Mouse (Mus musculus) embryonic facial prominence, embryonic 13.5 days (tissue): ENCODE results near the gene Gpr12. TPM values are rescaled to one million over a fixed set of nuclear protein-coding genes. Genes with fewer than 3 reads are reported as not detected.
A peak's percentile ranks its signal among the peaks of the same experiment; 100 is the strongest.

Experiments
- ATAC-seq: fragments of 200-750 bp; cut with Nextera tagmentation; 2 replicates; pipeline ENCODE4 v1.8.0; 2017; ENCODE audit warnings: low read depth; ENCODE audit not compliant: insufficient number of reproducible peaks, insufficient read depth, low FRiP score, low TSS enrichment
- H3K27ac ChIP-seq: fragments of 300-500 bp; sonication (generic); 2 replicates; pipeline ENCODE4 v1.5.1; 2015; ENCODE audit warnings: moderate library complexity, mild to moderate bottlenecking, inconsistent platforms
- H3K27me3 ChIP-seq: fragments of 300-500 bp; sonication (generic); 2 replicates; pipeline ENCODE4 v1.6.1; 2015; ENCODE audit warnings: mild to moderate bottlenecking, inconsistent platforms
- H3K36me3 ChIP-seq: fragments of 300-500 bp; sonication (generic); 2 replicates; pipeline ENCODE4 v1.6.1; 2015; ENCODE audit warnings: mild to moderate bottlenecking, inconsistent platforms
- H3K4me1 ChIP-seq: fragments of 300-500 bp; sonication (generic); 2 replicates; pipeline ENCODE4 v1.6.1; 2015; ENCODE audit warnings: inconsistent platforms
- H3K4me2 ChIP-seq: fragments of 300-500 bp; sonication (generic); 2 replicates; pipeline ENCODE4 v1.6.1; 2015; ENCODE audit warnings: moderate library complexity, mild to moderate bottlenecking, inconsistent platforms
- H3K4me3 ChIP-seq: fragments of 300-500 bp; sonication (generic); 2 replicates; pipeline ENCODE4 v1.5.1; 2015; ENCODE audit warnings: mild to moderate bottlenecking, inconsistent platforms
- H3K9ac ChIP-seq: fragments of 300-500 bp; sonication (generic); 2 replicates; pipeline ENCODE4 v1.6.1; 2015; ENCODE audit warnings: mild to moderate bottlenecking, inconsistent platforms
- H3K9me3 ChIP-seq: fragments of 300-500 bp; sonication (generic); 2 replicates; pipeline ENCODE4 v1.6.1; 2016; ENCODE audit warnings: inconsistent platforms
- WGBS: fragments of 180-500 bp; shearing (Covaris S2); methylation state at CpG from one replicate; pipeline ENCODE4 v1.1.7; 2015; ENCODE audit warnings: mixed read lengths; 5-methylcytosine and 5-hydroxymethylcytosine counted together
- polyA plus RNA-seq: library from polyadenylated mRNA; unstranded; fragments of >200 nt; fragmentation: Nextera tagmentation; extraction: Ambion mirVana; gene quantifications from 2 replicates; pipeline ENCODE4 v1.2.1, GENCODE M21; 2015

The Gpr12 gene
- 0.10 and 0.78 TPM in 2 replicates for polyA plus RNA-seq

DNA sequence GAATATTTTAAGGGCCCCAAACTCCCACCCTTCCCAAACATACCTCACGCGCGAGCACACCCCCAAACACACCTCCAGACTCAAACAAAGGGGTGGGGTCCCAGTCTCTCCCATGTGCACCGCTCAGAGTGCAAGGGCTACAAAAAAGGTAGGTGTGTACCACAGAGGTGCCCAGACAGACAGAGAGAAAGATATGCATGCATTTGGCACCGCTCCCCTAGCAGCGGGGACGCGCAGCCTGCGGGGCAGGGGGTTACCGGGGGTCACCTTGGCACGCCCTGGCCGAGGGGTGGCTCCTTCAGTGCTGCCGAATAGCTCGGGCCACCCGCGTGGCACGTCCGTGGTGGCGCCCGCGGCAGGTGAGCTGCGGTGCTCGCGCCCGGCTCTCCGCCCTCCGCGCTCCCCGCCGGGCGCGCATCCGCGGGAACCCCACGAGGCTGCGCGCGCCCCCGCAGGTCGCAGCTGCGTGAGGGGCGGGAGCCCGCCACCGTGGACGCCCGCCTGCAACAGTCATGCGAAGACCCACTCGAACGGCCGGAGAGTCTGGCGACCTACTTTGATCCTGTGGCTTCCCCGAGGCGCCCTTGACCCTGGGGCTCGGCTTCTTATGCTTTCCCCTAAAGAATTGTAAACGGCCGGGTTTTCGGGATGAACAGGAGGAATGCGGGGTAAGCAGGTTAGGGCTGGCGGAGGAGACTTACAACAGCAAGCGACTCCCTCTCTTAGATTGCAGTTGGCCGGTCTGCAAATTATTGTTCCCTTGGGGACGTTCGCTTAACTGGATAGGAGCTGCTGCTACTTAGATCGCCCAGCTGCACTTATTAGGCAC, at the start of gene Gpr12:
Gpr12 (minus strand) TSS at position 762 of the 829 bp plus-strand sequence.
- H3K4me1 ChIP-seq: peaks cover 12% of the 10 kb centered on the region
- peak within 1 kb of the TSS; percentile 54 for H3K9ac ChIP-seq
- H3K27ac ChIP-seq: no peak within 1 kb of the TSS
- no peaks in the 10 kb centered on the region for H3K36me3 ChIP-seq
- ATAC-seq: no peak
- H3K4me2 ChIP-seq: peak within 1 kb of the TSS; percentile 95
- WGBS: under 1% methylated on average over 64 of the region's 64 CpGs
- H3K9me3 ChIP-seq: no peaks in the 10 kb centered on the region
- H3K4me3 ChIP-seq: peak within 1 kb of the TSS; percentile 53
- H3K27me3 ChIP-seq: peaks cover 49% of the 10 kb centered on the region

DNA sequence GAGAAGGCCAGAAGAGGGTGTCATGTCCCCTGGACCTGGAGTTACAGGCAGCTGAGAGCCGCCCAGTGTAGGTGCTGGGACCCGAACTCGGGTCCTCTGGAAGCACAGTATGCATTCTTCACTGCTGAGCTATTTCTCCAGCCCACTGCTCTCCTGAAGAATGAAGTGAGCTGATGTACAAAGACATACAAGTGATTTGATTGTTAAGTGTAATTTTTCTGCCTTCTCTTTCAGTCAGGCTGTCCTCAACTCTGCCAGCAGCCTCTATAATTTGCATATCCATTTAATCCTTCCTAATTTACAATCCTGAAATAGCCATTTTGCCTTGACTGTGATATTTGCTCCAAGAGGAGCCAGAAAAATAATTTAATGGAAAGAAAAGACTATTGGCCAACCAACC, 46.6 kb upstream of the Gpr12 start:
- no peaks in the 10 kb centered on the region for H3K4me1 ChIP-seq
- H3K27me3 ChIP-seq: no peaks in the 10 kb centered on the region
- no peaks in the 10 kb centered on the region; the same call in 1 of the 2 replicates for H3K9me3 ChIP-seq
- no peak overlapping the region for H3K4me3 ChIP-seq
- H3K9ac ChIP-seq: no peak overlapping the region
- H3K36me3 ChIP-seq: no peaks in the 10 kb centered on the region
- no peak for ATAC-seq
- WGBS: 73% methylated on average over 3 of the region's 3 CpGs
- H3K27ac ChIP-seq: no peak overlapping the region
- no peak overlapping the region for H3K4me2 ChIP-seq

DNA sequence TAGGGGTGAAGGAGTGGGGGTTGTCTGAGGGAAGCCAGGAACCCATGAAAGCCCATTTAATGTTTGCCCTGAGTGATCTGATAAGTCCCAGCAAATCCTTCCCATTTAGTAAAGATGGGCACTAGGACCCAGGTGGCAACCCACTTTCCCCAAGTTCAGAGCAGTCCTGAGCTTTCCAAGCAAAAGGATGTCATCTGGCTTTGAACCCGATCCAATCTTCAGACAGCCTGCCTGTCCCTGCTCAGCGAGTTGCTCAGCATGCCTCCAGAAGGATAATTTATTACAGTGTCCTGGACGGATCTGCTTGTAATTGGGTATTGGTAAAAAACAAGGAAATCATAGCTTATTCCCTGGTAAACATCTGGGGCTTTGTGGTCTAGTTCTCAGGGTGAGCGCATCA, 45.9 kb upstream of the Gpr12 start:
- Histone ChIP-seq H3K4me3 (no peak overlapping the region), H3K9ac (no peak overlapping the region), H3K27me3 (no peaks in the 10 kb centered on the region), H3K36me3 (no peaks in the 10 kb centered on the region), H3K4me1 (no peaks in the 10 kb centered on the region), H3K9me3 (no peaks in the 10 kb centered on the region; the same call in 1 of the 2 replicates), H3K27ac (no peak overlapping the region), H3K4me2 (no peak overlapping the region)
- no peak for ATAC-seq
- WGBS: 29% methylated on average over 4 of the region's 4 CpGs

DNA sequence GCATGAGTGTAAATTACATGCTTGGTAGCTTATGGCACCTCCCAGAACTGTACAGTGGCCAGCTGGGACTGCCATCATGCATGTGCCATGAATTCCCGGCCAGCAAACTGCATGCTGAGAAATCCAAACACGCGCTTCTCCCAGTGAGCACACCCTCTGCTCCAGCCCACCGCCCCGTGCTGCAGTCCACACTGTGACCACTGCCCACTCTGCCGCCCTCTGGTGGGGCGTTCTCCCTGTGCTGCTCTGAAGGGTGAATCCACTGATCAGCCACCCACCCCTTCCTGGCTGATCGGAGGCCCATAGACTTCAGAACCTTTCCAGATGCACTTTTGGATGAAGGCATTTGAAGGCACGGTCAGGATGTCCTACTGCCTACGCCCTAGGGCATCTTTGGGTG, 44.6 kb upstream of the Gpr12 start:
- H3K4me1 ChIP-seq: no peaks in the 10 kb centered on the region
- WGBS: 78% methylated on average over 10 of the region's 10 CpGs
- no peak overlapping the region for H3K27ac ChIP-seq
- no peaks in the 10 kb centered on the region for H3K27me3 ChIP-seq
- no peaks in the 10 kb centered on the region for H3K36me3 ChIP-seq
- no peak for ATAC-seq
- H3K9ac ChIP-seq: no peak overlapping the region
- H3K4me3 ChIP-seq: no peak overlapping the region
- H3K9me3 ChIP-seq: no peaks in the 10 kb centered on the region; the same call in 1 of the 2 replicates
- no peak overlapping the region for H3K4me2 ChIP-seq

DNA sequence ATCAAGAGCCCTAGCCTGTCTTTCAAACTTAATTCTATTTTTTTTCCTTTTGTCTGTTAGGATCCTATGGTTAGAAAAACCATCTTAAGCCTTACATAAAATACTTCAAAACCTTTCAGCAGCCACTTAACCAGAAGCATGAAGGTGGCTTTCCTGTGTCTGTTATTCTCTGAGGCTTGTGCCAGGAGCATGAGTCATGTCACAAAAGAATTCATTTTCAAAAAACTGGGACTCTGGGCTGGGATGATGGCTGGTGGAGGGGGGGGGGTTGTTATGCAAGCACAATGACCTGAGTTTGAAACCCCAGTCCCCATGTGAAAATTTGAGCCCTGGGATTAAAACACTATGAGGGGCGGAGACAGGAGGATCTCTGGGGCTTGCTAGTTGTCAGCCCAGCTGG, 43.8 kb upstream of the Gpr12 start:
- ATAC-seq: no peak
- H3K9me3 ChIP-seq: no peaks in the 10 kb centered on the region; the same call in 1 of the 2 replicates
- no peaks in the 10 kb centered on the region for H3K36me3 ChIP-seq
- H3K27me3 ChIP-seq: no peaks in the 10 kb centered on the region
- no peak overlapping the region for H3K4me3 ChIP-seq
- no peak overlapping the region for H3K9ac ChIP-seq
- no peak overlapping the region for H3K27ac ChIP-seq
- 71% methylated on average over 1 of the region's 1 CpGs for WGBS
- H3K4me1 ChIP-seq: no peaks in the 10 kb centered on the region
- no peak overlapping the region for H3K4me2 ChIP-seq

DNA sequence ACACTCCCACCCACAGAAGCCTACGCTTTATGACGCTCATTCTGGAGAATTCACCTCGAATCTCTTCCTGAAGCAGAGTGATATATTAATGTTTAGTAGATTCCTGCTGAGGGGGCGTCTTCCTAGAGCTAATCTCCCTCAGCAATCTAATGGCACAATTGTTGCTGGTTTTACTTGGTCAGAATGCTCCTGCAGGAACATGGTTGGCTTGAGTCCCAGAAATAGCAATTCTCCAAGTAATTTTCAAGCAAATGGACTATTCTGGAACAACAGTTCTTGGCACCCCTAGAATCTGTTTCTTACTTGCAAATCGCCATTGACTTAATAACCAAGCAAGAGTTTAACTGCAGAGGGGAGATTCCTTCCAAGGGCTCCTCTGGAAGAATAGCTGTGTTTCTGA, 42.9 kb upstream of the Gpr12 start:
- 67% methylated on average over 5 of the region's 5 CpGs for WGBS
- ATAC-seq: no peak
- H3K4me2 ChIP-seq: no peak overlapping the region
- H3K36me3 ChIP-seq: no peaks in the 10 kb centered on the region
- no peak overlapping the region for H3K27ac ChIP-seq
- H3K9me3 ChIP-seq: no peaks in the 10 kb centered on the region; the same call in 1 of the 2 replicates
- H3K4me1 ChIP-seq: no peaks in the 10 kb centered on the region
- H3K4me3 ChIP-seq: no peak overlapping the region
- no peak overlapping the region for H3K9ac ChIP-seq
- no peaks in the 10 kb centered on the region for H3K27me3 ChIP-seq

DNA sequence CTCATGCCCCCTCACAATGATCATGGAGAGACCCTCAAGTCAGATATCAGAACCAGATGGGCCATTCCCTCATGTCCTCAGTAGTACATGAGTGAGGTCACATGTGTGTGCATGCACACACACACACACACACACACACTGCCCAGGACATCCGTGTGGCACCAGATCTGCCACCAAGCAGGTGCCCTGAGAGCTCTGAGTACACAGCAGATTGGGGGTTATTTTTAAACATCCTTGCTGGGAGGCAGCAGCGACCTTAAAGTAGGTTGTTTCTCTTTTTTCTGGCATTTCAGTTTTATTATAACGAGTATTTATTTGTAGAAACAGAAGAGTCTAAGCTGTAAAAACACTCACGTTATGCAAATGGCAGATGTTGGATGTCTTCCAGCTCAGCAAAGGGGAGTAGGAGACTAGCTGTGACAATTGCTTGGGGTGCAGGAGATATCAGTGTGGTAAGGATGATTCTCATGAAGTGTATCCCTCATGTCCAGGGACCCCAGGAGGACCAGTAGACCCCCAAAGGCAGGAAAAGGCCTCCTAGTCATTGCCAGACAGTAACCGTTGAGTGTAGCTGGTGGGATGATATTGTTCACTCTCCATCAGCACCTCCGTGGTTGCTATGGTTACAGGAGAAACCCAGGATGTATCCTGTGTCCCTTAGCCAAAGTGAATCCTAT, 40.7 kb upstream of the Gpr12 start:
- Histone ChIP-seq H3K9ac (no peak overlapping the region), H3K27ac (no peak overlapping the region), H3K27me3 (no peaks in the 10 kb centered on the region), H3K4me3 (no peak overlapping the region), H3K4me1 (no peaks in the 10 kb centered on the region), H3K4me2 (no peak overlapping the region), H3K9me3 (no peaks in the 10 kb centered on the region), H3K36me3 (no peaks in the 10 kb centered on the region)
- no peak for ATAC-seq
- WGBS: 73% methylated on average over 6 of the region's 6 CpGs

DNA sequence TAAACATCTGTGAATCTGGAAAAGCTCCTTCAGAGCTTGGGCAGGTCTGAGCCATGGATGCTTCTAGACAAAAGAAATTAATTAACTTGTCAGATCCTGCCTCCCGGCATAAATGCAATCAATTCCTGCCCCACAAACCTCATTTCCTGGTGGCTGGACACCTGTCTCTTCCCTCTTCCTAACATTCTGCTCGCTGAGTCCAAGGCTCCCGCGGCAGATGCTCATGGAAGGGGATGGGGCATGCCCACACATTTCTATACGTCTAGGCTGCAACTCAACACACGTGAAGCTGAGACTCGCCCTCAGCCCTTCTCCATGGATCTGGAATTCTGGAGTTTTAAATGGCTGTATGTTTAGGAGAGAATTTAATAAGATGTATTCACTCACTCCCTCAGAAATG, 26.8 kb upstream of the Gpr12 start:
- 52% methylated on average over 7 of the region's 7 CpGs for WGBS

DNA sequence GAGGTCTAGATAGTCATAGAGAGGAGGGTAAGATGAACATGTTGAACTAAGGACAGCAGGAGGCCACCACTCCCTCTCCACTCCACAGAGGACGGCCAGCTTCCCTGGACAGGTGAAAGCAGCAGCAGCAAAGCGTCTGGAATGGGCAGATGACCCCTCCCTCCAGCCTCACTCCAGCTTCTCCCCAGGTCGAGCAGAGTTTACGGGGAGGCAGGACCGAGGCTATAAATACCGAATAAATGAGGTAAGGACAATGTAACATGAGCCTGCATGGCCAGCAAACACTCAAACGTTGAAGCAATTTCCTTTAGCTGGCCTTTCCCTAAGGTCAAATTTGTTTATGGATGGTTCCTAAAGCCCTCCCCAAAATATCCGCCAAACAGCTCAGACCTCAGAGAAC, 26.0 kb upstream of the Gpr12 start:
- no peak overlapping the region for H3K27ac ChIP-seq
- H3K36me3 ChIP-seq: no peaks in the 10 kb centered on the region
- H3K4me3 ChIP-seq: no peak overlapping the region
- no peaks in the 10 kb centered on the region for H3K27me3 ChIP-seq
- WGBS: 13% methylated on average over 8 of the region's 8 CpGs
- no peaks in the 10 kb centered on the region for H3K9me3 ChIP-seq
- H3K9ac ChIP-seq: no peak overlapping the region
- no peak for ATAC-seq
- H3K4me2 ChIP-seq: no peak overlapping the region
- no peaks in the 10 kb centered on the region for H3K4me1 ChIP-seq

More for the DNA sequence above, 26.8 kb upstream of the Gpr12 start:
- no peak overlapping the region for H3K27ac ChIP-seq
- no peaks in the 10 kb centered on the region for H3K9me3 ChIP-seq
- H3K36me3 ChIP-seq: no peaks in the 10 kb centered on the region
- H3K4me1 ChIP-seq: no peaks in the 10 kb centered on the region
- H3K4me3 ChIP-seq: no peak overlapping the region
- ATAC-seq: no peak
- H3K4me2 ChIP-seq: no peak overlapping the region
- H3K27me3 ChIP-seq: no peaks in the 10 kb centered on the region
- no peak overlapping the region for H3K9ac ChIP-seq

DNA sequence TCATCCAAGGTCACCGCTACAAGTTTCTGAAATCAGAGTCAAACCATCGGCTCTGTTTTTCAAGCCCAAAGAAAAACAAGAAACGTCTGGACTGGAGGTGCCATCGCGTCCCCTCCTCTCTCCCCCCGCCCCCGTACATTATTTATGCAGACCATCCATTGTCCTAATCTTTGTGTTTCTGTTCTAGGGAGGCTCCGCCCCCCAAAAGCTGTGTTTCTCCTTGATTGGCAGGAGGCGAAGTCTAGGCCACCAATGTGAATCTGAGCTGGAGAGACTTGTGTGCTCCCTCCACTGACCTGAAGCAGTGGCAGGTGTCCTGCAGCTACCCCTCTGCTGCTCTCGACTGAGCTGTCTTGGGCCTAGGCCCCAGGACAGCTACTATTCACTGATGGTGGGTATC, 24.6 kb upstream of the Gpr12 start:
- 47% methylated on average over 10 of the region's 10 CpGs for WGBS
- Histone ChIP-seq H3K4me3 (no peak overlapping the region), H3K4me1 (no peaks in the 10 kb centered on the region), H3K9ac (no peak overlapping the region), H3K4me2 (no peak overlapping the region), H3K27me3 (no peaks in the 10 kb centered on the region), H3K9me3 (no peaks in the 10 kb centered on the region), H3K27ac (no peak overlapping the region), H3K36me3 (no peaks in the 10 kb centered on the region)
- no peak for ATAC-seq

DNA sequence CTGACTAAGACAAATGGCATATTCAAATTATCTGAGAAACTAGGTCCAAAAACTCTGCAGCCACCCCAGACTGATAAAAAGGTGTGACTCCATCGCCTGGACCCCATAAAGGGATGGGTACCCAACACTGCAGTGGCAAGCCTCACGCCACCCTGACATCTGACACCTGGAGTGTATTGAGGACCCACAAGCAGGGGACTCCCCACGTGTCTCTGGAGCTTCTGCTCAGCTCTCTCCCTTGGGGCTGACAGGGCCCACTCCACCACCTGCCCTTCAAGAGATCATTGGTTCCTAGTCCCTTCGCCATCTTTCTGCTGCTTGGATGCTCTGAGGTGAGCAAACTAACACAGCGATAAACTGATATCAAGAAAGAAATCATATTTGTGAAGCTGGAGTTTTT, 22.8 kb upstream of the Gpr12 start:
- 81% methylated on average over 5 of the region's 5 CpGs for WGBS
- no peak overlapping the region for H3K4me2 ChIP-seq
- no peaks in the 10 kb centered on the region for H3K9me3 ChIP-seq
- H3K36me3 ChIP-seq: no peaks in the 10 kb centered on the region
- no peak overlapping the region for H3K4me3 ChIP-seq
- no peak for ATAC-seq
- no peak overlapping the region for H3K27ac ChIP-seq
- no peaks in the 10 kb centered on the region for H3K27me3 ChIP-seq
- H3K4me1 ChIP-seq: no peaks in the 10 kb centered on the region
- H3K9ac ChIP-seq: no peak overlapping the region

DNA sequence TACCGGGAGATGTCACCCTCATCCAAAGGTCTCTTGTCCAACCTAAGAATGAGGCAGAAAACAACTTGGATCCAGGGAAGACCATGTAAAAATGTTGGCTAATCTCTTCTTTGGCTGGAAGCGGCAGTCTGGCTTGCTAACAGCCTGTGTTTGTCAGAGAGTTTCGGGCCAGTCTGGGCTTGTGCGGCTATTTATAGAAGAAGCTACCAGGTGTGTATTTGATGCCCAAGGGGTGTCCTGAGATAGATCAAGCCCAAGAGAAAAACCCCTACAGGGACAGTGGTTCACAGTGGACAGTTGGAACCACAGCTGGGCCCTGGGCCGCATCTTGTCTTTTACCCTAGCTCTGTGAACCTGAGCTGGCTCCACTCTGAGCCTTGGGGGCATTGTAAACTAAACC, 21.9 kb upstream of the Gpr12 start:
- WGBS: 77% methylated on average over 5 of the region's 5 CpGs
- no peak for ATAC-seq
- Histone ChIP-seq H3K4me2 (no peak overlapping the region), H3K27ac (no peak overlapping the region), H3K36me3 (no peaks in the 10 kb centered on the region), H3K27me3 (no peaks in the 10 kb centered on the region), H3K9ac (no peak overlapping the region), H3K9me3 (0 out of 2 replicates have a peak, but pooled peaks cover 3% of the 10 kb centered on the region), H3K4me3 (no peak overlapping the region), H3K4me1 (no peaks in the 10 kb centered on the region)
